9 mouse cellular contexts compared by ENCODE assay signal in the genomic region with DNA sequence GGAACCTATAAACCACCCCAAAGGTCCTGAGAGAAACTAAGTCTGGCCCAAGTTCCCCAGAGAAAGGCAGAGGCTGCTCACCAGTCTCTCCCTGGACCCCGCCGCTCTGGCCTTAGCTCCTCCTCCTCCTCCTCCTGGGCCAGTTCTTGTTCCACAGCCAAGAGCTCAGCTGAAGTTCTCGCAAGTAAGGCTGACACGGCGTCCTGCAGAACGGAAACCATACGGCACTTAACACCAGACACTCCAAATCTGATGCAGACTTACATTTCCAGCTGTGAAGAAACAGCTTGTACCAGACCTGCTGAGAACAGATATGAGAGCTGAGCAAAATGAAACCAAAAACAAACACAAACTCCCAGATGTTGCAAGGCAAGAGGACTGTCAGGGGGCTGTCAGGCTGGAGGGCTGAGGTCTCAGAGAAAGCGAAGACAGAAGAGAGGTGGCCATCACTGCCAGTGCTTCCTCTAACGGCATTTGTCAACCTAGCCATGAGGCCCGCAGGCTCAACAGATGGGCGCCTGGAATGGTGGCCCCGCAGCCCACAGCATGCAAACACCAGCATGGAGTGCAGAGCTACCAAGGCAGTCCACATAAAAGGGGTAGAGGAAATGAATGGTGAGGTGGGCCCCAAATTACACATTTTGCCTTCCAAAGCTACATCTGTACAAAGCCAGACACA. TPM values are rescaled to one million over a fixed set of nuclear protein-coding genes. Genes with fewer than 3 reads are reported as not detected.
A peak's percentile ranks its signal among the peaks of the same experiment; 100 is the strongest.
DNase-seq lines count a peak whose midpoint lies in the region; ATAC-seq and TF ChIP-seq lines count a peak whose summit lies in the region.
"Had no signal": no experiment of that assay in that cellular context is flagged by ENCODE, and none has a peak within 500 bp of the region (broad histone marks: within the 10 kb centered on the region; RNA-seq: fewer than 3 reads in every experiment).

No protein-coding gene starts in this region.

- peak overlapping the region; percentile 11 to 34 for H3K4me3 ChIP-seq in liver, embryonic 14.5 days (ENCODE audit: insufficient read depth in 1 of 2, low read depth in 2 of 2, low read length in 2 of 2)

- H3K9me3 ChIP-seq in liver, embryonic 14.5 days (ENCODE audit: control insufficient read depth, low read length), result no peaks in the 10 kb centered on the region

- no peaks in the 10 kb centered on the region for H3K36me3 ChIP-seq in liver, embryonic 14.5 days (replicated peaks; ENCODE audit: control insufficient read depth, insufficient read depth, low read depth)

- no peak overlapping the region for H3K9ac ChIP-seq in liver, embryonic 14.5 days (replicated peaks)

- H3K4me1 ChIP-seq in liver, embryonic 14.5 days (replicated peaks; ENCODE audit: control insufficient read depth in 2 of 2, insufficient read depth in 2 of 2, low read length in 1 of 2), result no peaks in the 10 kb centered on the region

- no peak for TF ChIP-seq EP300 in liver, embryonic 14.5 days (IDR thresholded peaks at IDR 0.05; ENCODE audit: low read depth)

- TF ChIP-seq CTCF in liver, embryonic 14.5 days (IDR thresholded peaks at IDR 0.05; ENCODE audit: low read depth), result no peak

- H3K4me2 ChIP-seq in liver, embryonic 14.5 days (ENCODE audit: low read depth), result peak overlapping the region; percentile 45

- peak; percentile 29 to 67 for DNase-seq in cerebellum, postnatal 10 days
- DNase-seq in cerebellum, postnatal 4 days (ENCODE audit: low spot score in 2 of 2), result no peak
- peak; percentile 33 to 59 for DNase-seq in urinary bladder, postnatal 36 days (ENCODE audit: low spot score in 2 of 2)
- no peak for DNase-seq in urinary bladder, adult 2 months (ENCODE audit: low spot score)
- DNase-seq in liver, embryonic 14.5 days (ENCODE audit: low read depth in 3 of 3, low spot score in 3 of 3), result no peak
- peak; percentile 29 for DNase-seq in ovary, postnatal 14 days (ENCODE audit: low spot score)
- DNase-seq in T-cell, adult 2 months (ENCODE audit: low spot score), result no peak

- no peaks in the 10 kb centered on the region for H3K27me3 ChIP-seq in liver, embryonic 14.5 days (ENCODE audit: control insufficient read depth, insufficient read depth, low read length)

- 26% methylated on average over 12 of the region's 12 CpGs for WGBS in liver, embryonic 14.5 days (ENCODE audit: insufficient replicate concordance)

- peak; percentile 79 for ATAC-seq in hematopoietic stem cell, adult 5-6 weeks (replicated peaks in 1 of 2; ENCODE audit: insufficient read depth in 1 of 2, low FRiP score in 2 of 2, low TSS enrichment in 1 of 2, low read depth in 1 of 2, poor library complexity in 2 of 2, severe bottlenecking in 2 of 2)
- ATAC-seq in liver, embryonic 14.5 days (ENCODE audit: insufficient read depth), result no peak

- no peak overlapping the region for H3K27ac ChIP-seq in liver, embryonic 14.5 days

RNA-seq across cellular contexts. Expression of a gene that starts 27.7 kb away (rescaled TPM):
- 1.6 and 2.0 TPM in 2 replicates for polyA plus RNA-seq in urinary bladder, adult 2 months (2012; rRNA removed)
- not detected in 2 replicates for total RNA-seq in hematopoietic stem cell, adult 5-6 weeks (2017)
- not detected in 2 replicates for polyA plus RNA-seq in liver, embryonic 14.5 days (2012; rRNA removed)
- polyA plus RNA-seq in liver, embryonic 14.5 days (2014; fragmentation: Nextera tagmentation; extraction: Ambion mirVana), result not detected in 2 replicates

RNA-seq across cellular contexts. Expression of a gene that starts 30.0 kb away (rescaled TPM):
- polyA plus RNA-seq in urinary bladder, adult 2 months (2012; rRNA removed), result not detected in 2 replicates
- total RNA-seq in hematopoietic stem cell, adult 5-6 weeks (2017), result not detected in 2 replicates
- polyA plus RNA-seq in liver, embryonic 14.5 days (2012; rRNA removed), result not detected in 2 replicates
- polyA plus RNA-seq in liver, embryonic 14.5 days (2014; fragmentation: Nextera tagmentation; extraction: Ambion mirVana), result not detected in 2 replicates
- total RNA-seq: gastrocnemius, adult 8-10 months had no signal

Comparison
In these comparisons a context has a peak if more than half of its experiments do, and no peak if none do; other contexts are left out.
1. DNase-seq: peak in cerebellum, postnatal 10 days (2 of 2), urinary bladder, postnatal 36 days (2 of 2) and ovary, postnatal 14 days (single experiment); none in cerebellum, postnatal 4 days (0 of 2), urinary bladder, adult 2 months (single experiment), liver, embryonic 14.5 days (0 of 3) and T-cell, adult 2 months (single experiment).